Mouse (Mus musculus) ES-Bruce4 (cell line): Measurements from ENCODE around the gene Ppih.

ENCODE experiments used
- EP300 ChIP-seq: IDR thresholded peaks from 2 replicates; pipeline ENCODE4 v1.6.1; 2011; ENCODE audit warnings: low read depth, low read length; ENCODE audit not compliant: insufficient read depth
- POLR2A ChIP-seq: IDR thresholded peaks from one replicate; pipeline ENCODE4 v1.8.1; 2011; ENCODE audit warnings: low read length; ENCODE audit not compliant: insufficient read depth

- no peak for TF ChIP-seq POLR2A
- no peak for TF ChIP-seq EP300
Observed at GRCm38 (mm10) chr4:119255351-119255750, 65.0 kb downstream of the Ppih start, which contains the start of gene Cldn19.
